Mouse (Mus musculus) megakaryocyte, embryonic 14.5 days (primary cell): ENCODE measurements around the gene Selenom.

Source experiments
- FLI1 ChIP-seq: IDR thresholded peaks from 2 replicates; pipeline ENCODE4 v1.6.1; 2012; ENCODE audit warnings: low read length, inconsistent platforms, mixed read lengths
- GATA1 ChIP-seq: IDR thresholded peaks from 3 replicates; pipeline ENCODE4 v1.6.1; 2012; ENCODE audit warnings: mixed read lengths, low read length, inconsistent platforms, borderline replicate concordance

DNA sequence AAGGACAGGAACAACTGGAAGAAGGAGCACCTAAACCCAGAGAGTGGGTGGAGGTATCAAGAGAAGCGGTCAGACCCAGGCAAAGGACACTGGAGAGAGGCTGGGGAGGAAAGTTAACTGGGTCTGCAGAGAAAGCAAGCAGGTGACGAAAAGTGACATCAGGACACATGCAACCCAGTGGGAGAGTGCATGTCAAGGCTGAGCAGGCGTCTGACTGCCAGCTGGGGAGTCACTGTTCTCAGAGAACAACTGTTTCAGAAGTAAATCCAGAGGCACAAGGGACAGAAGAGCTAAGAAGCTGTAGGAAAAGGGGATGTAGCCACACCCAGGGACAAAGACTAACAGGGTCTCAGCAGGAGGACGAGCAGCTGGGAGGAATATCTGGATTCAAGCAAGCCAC is 11.1 kb downstream of the Selenom start:
- TF ChIP-seq GATA1: no peak
- TF ChIP-seq FLI1: no peak
